Mouse (Mus musculus): ENCODE results near the gene Krt87. TPM values are rescaled to one million over a fixed set of nuclear protein-coding genes. Genes with fewer than 3 reads are reported as not detected.
A peak's percentile ranks its signal among the peaks of the same experiment; 100 is the strongest.

The Krt87 gene
- 0.19 and 0.32 TPM in 2 replicates for polyA plus RNA-seq (2016; fragmentation: Nextera tagmentation; extraction: Ambion mirVana)

- 3% methylated on average over 34 of the region's 34 CpGs for WGBS
- Histone ChIP-seq H3K36me3 (no peaks in the 10 kb centered on the region), H3K27me3 (replicated peaks) (peaks cover 34% of the 10 kb centered on the region), H3K4me1 (peaks cover 7% of the 10 kb centered on the region; the same call in 1 of the 2 replicates), H3K9ac (peak within 1 kb of the TSS; percentile 40; the same call in 1 of the 2 replicates), H3K27ac (no peak within 1 kb of the TSS), H3K9me3 (no peaks in the 10 kb centered on the region), H3K4me3 (peak within 1 kb of the TSS; percentile 29), H3K4me2 (replicated peaks) (peak within 1 kb of the TSS; percentile 69)
- no peak for ATAC-seq (ENCODE audit: low FRiP score, low read depth)
Observed at GRCm38 (mm10) chr15:101438555-101438954, at the start of gene Krt87. Gene Krt87 (minus strand): TSS chr15:101438804.

GRCm38 (mm10) chr15:101485911-101486635 is 47.5 kb upstream of the Krt87 start:
- Histone ChIP-seq H3K27ac (no peak overlapping the region), H3K4me1 (no peaks in the 10 kb centered on the region), H3K9me3 (no peaks in the 10 kb centered on the region), H3K27me3 (replicated peaks) (no peaks in the 10 kb centered on the region), H3K4me3 (no peak overlapping the region), H3K36me3 (no peaks in the 10 kb centered on the region), H3K4me2 (replicated peaks) (no peak overlapping the region), H3K9ac (no peak overlapping the region)
- ATAC-seq (ENCODE audit: low FRiP score, low read depth) = no peak
- 87% methylated on average over 11 of the region's 11 CpGs for WGBS

- H3K9me3 ChIP-seq = no peaks in the 10 kb centered on the region
- H3K4me3 ChIP-seq = no peak overlapping the region
- H3K9ac ChIP-seq = no peak overlapping the region
- 60% methylated on average over 1 of the region's 1 CpGs for WGBS
- H3K4me1 ChIP-seq = no peaks in the 10 kb centered on the region
- no peak for ATAC-seq (ENCODE audit: low FRiP score, low read depth)
- H3K4me2 ChIP-seq (replicated peaks) = no peak overlapping the region
- no peaks in the 10 kb centered on the region for H3K36me3 ChIP-seq
- H3K27ac ChIP-seq = no peak overlapping the region
- no peaks in the 10 kb centered on the region for H3K27me3 ChIP-seq (replicated peaks)
Observed at GRCm38 (mm10) chr15:101484939-101485338, 46.3 kb upstream of the Krt87 start.

- Histone ChIP-seq H3K36me3 (no peaks in the 10 kb centered on the region), H3K4me1 (peaks cover 9% of the 10 kb centered on the region), H3K27me3 (replicated peaks) (no peaks in the 10 kb centered on the region; the same call in 1 of the 2 replicates), H3K9ac (no peak overlapping the region), H3K27ac (no peak overlapping the region), H3K9me3 (no peaks in the 10 kb centered on the region), H3K4me3 (no peak overlapping the region), H3K4me2 (replicated peaks) (no peak overlapping the region)
- ATAC-seq (ENCODE audit: low FRiP score, low read depth) = no peak
- WGBS = 68% methylated on average over 1 of the region's 1 CpGs
Observed at GRCm38 (mm10) chr15:101483646-101484045, 45.0 kb upstream of the Krt87 start.

- no peak overlapping the region for H3K9ac ChIP-seq
- 41% methylated on average over 4 of the region's 4 CpGs for WGBS
- H3K4me1 ChIP-seq = peaks cover 9% of the 10 kb centered on the region
- peaks cover 6% of the 10 kb centered on the region; the same call in 1 of the 2 replicates for H3K27me3 ChIP-seq (replicated peaks)
- H3K36me3 ChIP-seq = no peaks in the 10 kb centered on the region
- ATAC-seq (ENCODE audit: low FRiP score, low read depth) = no peak
- H3K9me3 ChIP-seq = no peaks in the 10 kb centered on the region
- H3K4me3 ChIP-seq = no peak overlapping the region
- H3K27ac ChIP-seq = no peak overlapping the region
- H3K4me2 ChIP-seq (replicated peaks) = no peak overlapping the region
Observed at GRCm38 (mm10) chr15:101482056-101482455, 43.5 kb upstream of the Krt87 start.

GRCm38 (mm10) chr15:101479666-101480060 is 41.1 kb upstream of the Krt87 start:
- Histone ChIP-seq H3K4me3 (peak overlapping the region; percentile 35), H3K9ac (0 out of 2 replicates have a peak overlapping the region, but pooled peaks have one; percentile 36), H3K27me3 (replicated peaks) (peaks cover 6% of the 10 kb centered on the region; the same call in 1 of the 2 replicates), H3K9me3 (no peaks in the 10 kb centered on the region), H3K36me3 (no peaks in the 10 kb centered on the region), H3K27ac (no peak overlapping the region), H3K4me2 (replicated peaks) (peak overlapping the region; percentile 72), H3K4me1 (peaks cover 9% of the 10 kb centered on the region)
- WGBS = 30% methylated on average over 11 of the region's 11 CpGs
- ATAC-seq (ENCODE audit: low FRiP score, low read depth) = peak; percentile 56; the same call in 1 of the 2 replicates

- peak; percentile 66 for ATAC-seq (ENCODE audit: low FRiP score, low read depth)
- no peaks in the 10 kb centered on the region for H3K9me3 ChIP-seq
- 11% methylated on average over 31 of the region's 31 CpGs for WGBS
Observed at GRCm38 (mm10) chr15:101479007-101479665, 40.5 kb upstream of the Krt87 start.

GRCm38 (mm10) chr15:101472952-101473528 is 34.4 kb upstream of the Krt87 start, which contains the start of gene Krt86:
Gene Krt86 (plus strand): TSS chr15:101473478.
- Histone ChIP-seq H3K4me1 (no peaks in the 10 kb centered on the region), H3K4me2 (replicated peaks) (no peak within 1 kb of the TSS), H3K27ac (no peak within 1 kb of the TSS), H3K9ac (no peak within 1 kb of the TSS), H3K27me3 (replicated peaks) (peaks cover 6% of the 10 kb centered on the region; the same call in 1 of the 2 replicates), H3K4me3 (no peak within 1 kb of the TSS), H3K36me3 (no peaks in the 10 kb centered on the region), H3K9me3 (no peaks in the 10 kb centered on the region)
- WGBS = 26% methylated on average over 10 of the region's 10 CpGs
- no peak for ATAC-seq (ENCODE audit: low FRiP score, low read depth)

More at GRCm38 (mm10) chr15:101479007-101479665, 40.5 kb upstream of the Krt87 start:
- Histone ChIP-seq H3K4me3 (peak overlapping the region; percentile 35), H3K27me3 (replicated peaks) (peaks cover 6% of the 10 kb centered on the region; the same call in 1 of the 2 replicates), H3K9ac (peak overlapping the region; percentile 36), H3K27ac (no peak overlapping the region), H3K4me1 (peaks cover 9% of the 10 kb centered on the region), H3K4me2 (replicated peaks) (peak overlapping the region; percentile 72), H3K36me3 (no peaks in the 10 kb centered on the region)

GRCm38 (mm10) chr15:101469093-101469492 is 30.5 kb upstream of the Krt87 start:
- no peak for ATAC-seq (ENCODE audit: low FRiP score, low read depth)
- H3K9me3 ChIP-seq = no peaks in the 10 kb centered on the region
- H3K4me3 ChIP-seq = no peak overlapping the region
- no peak overlapping the region for H3K27ac ChIP-seq
- no peak overlapping the region for H3K4me2 ChIP-seq (replicated peaks)
- no peaks in the 10 kb centered on the region for H3K36me3 ChIP-seq
- no peaks in the 10 kb centered on the region for H3K27me3 ChIP-seq (replicated peaks)
- no peak overlapping the region for H3K9ac ChIP-seq
- H3K4me1 ChIP-seq = no peaks in the 10 kb centered on the region
- 86% methylated on average over 4 of the region's 4 CpGs for WGBS

- Histone ChIP-seq H3K27ac (no peak within 1 kb of the TSS), H3K4me1 (no peaks in the 10 kb centered on the region), H3K4me3 (no peak within 1 kb of the TSS), H3K9me3 (no peaks in the 10 kb centered on the region), H3K4me2 (replicated peaks) (no peak within 1 kb of the TSS), H3K27me3 (replicated peaks) (no peaks in the 10 kb centered on the region), H3K9ac (no peak within 1 kb of the TSS), H3K36me3 (no peaks in the 10 kb centered on the region)
- 79% methylated on average over 13 of the region's 13 CpGs for WGBS
- ATAC-seq (ENCODE audit: low FRiP score, low read depth) = no peak
Observed at GRCm38 (mm10) chr15:101463651-101464050, 25.0 kb upstream of the Krt87 start, which contains the start of gene Krt81. Gene Krt81 (minus strand): TSS chr15:101463751.

GRCm38 (mm10) chr15:101459283-101459682 is 20.7 kb upstream of the Krt87 start:
- Histone ChIP-seq H3K4me1 (no peaks in the 10 kb centered on the region), H3K4me2 (replicated peaks) (no peak overlapping the region), H3K9ac (no peak overlapping the region), H3K4me3 (no peak overlapping the region), H3K27me3 (replicated peaks) (no peaks in the 10 kb centered on the region), H3K27ac (no peak overlapping the region), H3K9me3 (no peaks in the 10 kb centered on the region), H3K36me3 (no peaks in the 10 kb centered on the region)
- 80% methylated on average over 14 of the region's 14 CpGs for WGBS
- no peak for ATAC-seq (ENCODE audit: low FRiP score, low read depth)

GRCm38 (mm10) chr15:101458361-101458930 is 19.8 kb upstream of the Krt87 start:
- WGBS = 58% methylated on average over 16 of the region's 16 CpGs
- Histone ChIP-seq H3K4me3 (no peak overlapping the region), H3K9ac (no peak overlapping the region)

More at GRCm38 (mm10) chr15:101458361-101458930, 19.8 kb upstream of the Krt87 start:
- no peak for ATAC-seq (ENCODE audit: low FRiP score, low read depth)
- no peak overlapping the region for H3K27ac ChIP-seq
- H3K27me3 ChIP-seq (replicated peaks) = no peaks in the 10 kb centered on the region
- no peaks in the 10 kb centered on the region for H3K4me1 ChIP-seq
- H3K4me2 ChIP-seq (replicated peaks) = no peak overlapping the region
- H3K36me3 ChIP-seq = no peaks in the 10 kb centered on the region
- no peaks in the 10 kb centered on the region for H3K9me3 ChIP-seq
